Mouse (Mus musculus) inflammation-experienced regulatory T-cells, adult 6 months (primary cell): ENCODE results near the gene Phf23. TPM values are rescaled to one million over a fixed set of nuclear protein-coding genes. Genes with fewer than 3 reads are reported as not detected.
A peak's percentile ranks its signal among the peaks of the same experiment; 100 is the strongest.
"Not testable (repeated sequence)": the region's sequence is repeated elsewhere in the genome, so short reads cannot be mapped to it uniquely, and the experiment has no call there.

Source experiments
- ATAC-seq: one replicate; pipeline ENCODE4 v1.8.0; 2017
- polyA plus RNA-seq, 3 experiments: library from polyadenylated mRNA; unstranded; fragments of 100-300 nt; shearing (Covaris generic); gene quantifications; one replicate each; pipeline ENCODE4 v1.2.1; 2017

The Phf23 gene
- polyA plus RNA-seq, 3 experiments from 2014 or later = 32.7 to 38.3 (median 36.0) TPM

DNA sequence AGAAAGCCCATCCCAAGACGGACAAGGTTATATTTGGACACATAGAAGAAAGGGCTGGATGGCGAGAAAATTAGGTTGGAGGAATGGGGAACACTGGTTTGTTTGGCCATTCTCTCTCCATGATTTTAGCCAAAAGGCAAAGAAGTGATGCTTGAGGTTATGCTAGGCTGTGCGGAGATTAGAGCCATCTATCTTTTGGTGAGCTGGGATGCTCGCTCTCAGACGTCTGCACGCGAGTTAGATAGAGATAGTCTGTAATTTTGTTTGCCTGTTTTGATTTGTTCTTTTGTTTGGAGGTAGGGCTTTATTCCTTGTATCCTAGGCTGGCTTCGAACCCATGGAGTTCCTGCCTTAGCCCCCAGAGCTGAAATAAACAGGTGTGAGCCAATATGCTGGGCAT is 5.6 kb downstream of the Phf23 start:
- ATAC-seq = no peak

DNA sequence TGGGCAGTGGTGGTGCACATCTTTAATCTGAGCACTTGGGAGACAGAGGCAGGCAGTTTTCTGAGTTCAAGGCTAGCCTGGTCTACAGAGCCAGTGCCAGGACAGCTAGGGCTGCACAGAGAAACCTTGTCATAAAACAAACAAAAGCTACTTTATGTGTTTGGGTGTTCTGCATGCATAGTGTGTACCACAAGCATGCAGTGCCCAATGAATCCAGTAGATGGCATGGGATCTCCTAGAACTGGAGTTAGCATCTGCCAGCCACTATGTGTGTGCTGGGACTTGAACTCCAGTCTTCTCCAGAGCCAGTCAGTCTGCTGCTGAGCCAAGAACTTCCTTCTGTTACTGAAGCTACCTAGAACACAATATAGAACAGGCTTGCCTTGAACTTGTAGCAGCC is 6.3 kb downstream of the Phf23 start:
- no peak for ATAC-seq

DNA sequence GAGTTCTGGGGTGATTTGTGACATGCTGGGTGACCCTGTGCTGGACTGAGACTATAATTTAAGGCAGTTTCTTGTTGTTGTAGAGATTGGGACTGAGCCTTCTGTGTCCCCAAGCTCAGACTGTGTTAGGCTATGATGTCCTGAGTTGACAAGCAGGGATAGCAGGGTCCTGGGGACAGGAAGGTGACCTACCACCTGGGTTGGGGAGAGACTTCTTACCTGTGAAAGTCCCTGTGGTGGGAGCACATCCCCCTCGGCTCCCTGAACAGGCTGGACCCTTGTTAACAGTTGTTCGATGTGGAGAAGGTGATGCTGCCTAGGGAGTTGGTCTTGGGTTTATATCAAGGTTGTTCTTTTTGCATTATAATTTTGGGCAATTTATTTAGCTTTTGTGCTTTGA is 6.9 kb downstream of the Phf23 start:
- ATAC-seq = no peak

DNA sequence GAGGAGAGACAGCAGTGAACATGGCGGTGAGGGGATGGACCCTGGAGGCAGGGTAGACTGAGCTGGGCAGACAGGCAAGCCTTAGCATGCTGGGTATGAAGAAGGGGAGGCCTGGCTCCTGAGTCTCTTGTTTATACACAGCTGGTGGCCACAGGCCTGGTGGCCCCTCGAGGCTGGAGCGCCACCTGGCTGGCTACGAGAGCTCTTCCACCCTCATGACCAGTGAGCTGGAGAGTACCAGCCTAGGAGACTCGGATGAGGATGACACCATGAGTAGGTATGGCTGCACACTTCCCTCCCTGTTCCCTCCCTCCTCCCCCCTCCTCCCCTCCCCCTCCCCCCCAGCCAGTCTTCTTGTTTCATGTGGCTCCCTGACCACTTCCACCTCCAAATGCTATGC is 9.9 kb downstream of the Phf23 start:
- peak; percentile 43 for ATAC-seq

DNA sequence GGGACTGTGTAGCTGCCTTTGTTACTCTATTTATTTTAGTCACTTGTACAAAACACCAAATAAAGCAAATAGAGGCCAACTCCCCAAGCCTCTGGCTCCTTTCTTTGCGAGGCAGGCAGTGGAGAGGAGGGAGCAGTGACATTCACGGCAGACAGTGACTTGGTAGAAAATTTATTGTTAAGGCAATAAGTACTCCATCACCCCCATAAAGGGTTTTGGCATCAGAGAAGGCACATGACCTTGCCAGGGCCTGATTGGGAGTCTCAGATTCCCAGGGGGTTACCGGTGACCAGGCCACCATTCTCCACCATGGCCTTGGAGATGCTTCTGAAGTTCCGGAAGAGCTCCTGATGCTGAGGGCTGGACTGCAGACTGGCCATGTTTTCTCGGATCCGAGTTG is 14.5 kb downstream of the Phf23 start:
- no peak for ATAC-seq

DNA sequence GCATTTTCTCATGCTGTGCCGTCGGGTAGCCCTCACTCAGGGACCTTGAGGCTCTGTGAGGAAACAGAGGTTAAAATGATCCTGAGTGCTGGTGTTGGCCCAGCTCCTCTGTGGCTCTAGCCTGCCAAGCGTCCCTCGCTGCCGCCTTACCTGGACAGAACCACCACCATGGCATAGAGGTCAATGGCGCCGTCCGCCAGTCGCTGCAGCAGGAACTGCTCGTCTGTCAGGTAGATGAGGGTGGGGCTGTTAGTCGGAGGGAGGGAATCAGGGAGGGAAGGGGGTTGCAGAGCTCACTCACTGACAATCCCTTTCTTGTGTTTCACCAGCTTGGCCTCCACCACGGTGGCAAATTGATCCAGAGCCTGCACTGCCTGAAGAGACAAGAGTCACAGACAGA is 15.0 kb downstream of the Phf23 start:
- no peak for ATAC-seq

DNA sequence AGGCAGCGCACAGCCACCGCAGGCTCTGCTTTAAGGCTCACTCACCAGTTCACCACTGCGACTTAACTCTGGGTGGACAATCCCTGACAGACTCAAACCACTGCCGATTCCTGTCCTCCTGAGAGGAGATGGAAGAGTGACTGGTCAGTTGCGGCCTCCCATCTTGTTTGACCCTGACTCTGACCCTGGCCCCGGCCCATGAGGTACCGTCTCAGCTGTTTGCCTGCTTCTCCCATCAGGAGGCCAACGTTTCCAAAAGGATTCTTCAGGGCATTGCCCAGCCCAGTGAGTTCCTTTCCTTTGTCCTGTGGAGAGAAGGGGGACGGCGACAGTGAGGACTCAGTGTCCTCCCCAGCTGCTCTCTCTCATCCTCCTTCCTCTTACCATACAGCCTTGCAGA is 15.4 kb downstream of the Phf23 start:
- ATAC-seq = no peak

DNA sequence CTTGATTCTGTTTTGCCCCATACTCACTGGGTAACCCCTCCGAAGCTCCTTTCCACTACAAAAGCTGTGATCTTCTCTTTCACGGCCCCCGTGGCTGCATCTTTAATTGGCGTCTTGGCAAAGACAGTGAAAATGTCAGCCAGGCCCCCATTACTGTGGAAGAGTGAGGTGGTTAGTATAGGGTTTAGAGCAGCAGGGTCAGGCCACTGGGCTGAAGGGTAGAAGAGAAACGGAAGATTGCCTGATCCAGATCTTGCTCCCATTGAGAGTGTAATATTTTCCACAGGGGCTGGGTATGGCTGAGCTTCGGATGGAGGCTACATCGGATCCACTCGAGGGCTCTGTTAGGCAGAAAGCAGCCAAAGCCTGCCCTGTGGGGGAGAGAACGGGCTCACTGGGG is 17.4 kb downstream of the Phf23 start:
- ATAC-seq = no peak

DNA sequence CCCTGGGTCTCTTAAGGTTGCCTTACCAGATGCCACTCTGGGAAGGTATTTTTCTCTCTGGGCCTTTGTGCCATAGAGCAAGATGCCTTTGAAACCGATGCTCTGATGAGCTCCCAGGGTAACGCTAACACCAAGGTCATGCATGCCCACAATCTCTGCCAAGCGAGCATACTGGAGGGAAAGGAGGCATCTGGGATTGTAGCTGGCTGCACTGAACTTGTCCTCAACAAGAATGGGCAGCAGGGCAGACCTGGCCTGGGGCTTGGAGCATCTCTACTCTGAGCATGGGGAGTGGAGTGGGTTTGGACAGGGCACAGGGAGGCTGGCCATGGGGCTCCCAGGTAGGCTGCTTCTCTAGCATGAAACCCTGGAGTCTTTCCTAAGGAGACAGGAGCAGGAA is 17.8 kb downstream of the Phf23 start:
- no peak for ATAC-seq

DNA sequence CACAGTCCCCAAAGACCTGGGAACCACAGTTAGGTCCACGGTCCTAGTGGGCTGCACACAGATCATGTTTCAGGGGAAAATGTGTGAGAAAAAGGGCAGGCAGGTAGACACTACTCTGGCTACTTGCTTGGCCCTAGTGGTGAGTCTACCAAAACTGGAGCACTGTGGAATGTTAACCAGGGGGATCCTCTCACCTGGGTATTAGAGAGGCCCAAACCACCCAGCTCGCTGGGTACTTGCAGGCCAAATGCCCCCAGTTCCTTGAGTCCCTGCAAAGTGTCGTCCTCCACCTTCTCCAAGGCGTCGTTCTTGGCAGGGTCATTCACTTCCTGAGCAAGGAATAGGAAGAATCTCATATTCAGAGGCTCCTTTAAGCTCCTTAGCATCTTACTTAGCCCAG is 18.5 kb downstream of the Phf23 start:
- no peak for ATAC-seq

DNA sequence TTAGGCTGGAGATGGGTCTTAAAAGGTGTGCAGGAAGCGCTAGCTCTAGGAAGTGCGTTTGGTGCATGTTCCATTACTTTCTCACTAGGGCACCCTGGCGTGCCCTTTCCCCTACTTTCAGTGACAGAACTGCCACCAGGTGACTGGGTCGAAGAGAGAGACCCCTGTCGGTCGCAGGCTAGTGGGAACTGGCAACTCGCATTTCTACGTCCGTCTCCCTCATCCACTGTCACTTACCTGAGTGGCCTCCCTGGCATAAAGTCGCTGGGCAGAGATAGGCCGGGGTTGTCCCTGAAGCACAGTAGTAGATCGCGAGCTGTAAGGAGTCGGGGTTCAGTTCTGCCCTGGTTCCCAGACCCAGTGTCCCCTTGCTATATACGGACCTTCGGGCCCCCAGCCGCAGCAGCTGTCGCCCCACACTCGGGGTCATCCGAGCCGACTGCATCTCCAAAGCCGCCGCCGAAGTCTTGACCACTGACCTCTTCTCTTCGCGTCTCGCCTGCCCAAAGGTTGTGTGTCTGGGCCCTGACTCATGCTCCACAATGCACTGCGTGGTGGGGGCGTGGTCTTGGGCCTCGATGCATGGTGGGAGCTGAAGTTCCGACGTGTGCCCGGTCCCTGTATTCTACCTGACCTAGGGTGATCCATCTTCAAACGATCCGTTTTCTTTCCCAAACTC is 19.4 kb downstream of the Phf23 start, which contains the start of gene Acadvl:
Gene Acadvl (minus strand): TSS at position 532 of the 679 bp plus-strand sequence.
- ATAC-seq = peak; percentile 78

DNA sequence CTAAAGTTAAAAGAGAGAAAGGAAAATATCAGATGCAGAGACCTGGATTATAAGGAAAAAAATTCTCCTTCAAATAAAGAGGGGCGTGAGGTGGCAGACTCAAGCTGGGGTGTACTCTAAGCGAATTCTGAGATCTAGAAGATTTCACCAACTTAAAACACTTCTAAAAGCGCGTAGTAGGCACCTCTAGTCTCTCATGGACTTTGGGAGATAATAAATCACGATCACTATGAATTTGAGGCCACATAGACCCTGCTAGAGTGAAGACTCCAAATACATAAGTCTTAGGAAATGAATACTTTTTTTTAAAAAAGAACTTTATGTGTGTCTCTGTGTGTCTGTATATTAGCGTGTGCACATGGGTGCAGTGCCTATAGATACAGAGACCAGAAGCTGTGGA is 20.1 kb downstream of the Phf23 start:
- no peak for ATAC-seq

DNA sequence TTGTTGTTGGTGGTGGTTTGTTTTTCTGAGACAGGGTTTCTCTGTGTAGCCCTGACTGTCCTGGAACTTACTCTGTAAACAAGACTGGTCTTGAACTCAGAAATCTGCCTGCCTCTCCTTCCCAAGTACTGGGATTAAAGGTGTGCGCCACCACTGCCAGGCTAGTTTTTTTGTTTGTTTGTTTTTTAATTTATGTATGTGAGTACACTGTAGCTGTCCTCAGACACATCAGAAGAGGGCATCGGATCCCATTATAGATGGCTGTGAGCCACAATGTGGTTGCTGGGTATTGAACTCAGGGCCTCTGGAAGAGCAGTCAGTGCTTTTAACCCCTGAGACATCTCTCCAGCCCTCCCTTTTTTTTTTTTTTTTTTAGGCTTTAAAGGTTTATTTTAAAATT is 20.6 kb downstream of the Phf23 start:
- not testable (repeated sequence) for ATAC-seq

DNA sequence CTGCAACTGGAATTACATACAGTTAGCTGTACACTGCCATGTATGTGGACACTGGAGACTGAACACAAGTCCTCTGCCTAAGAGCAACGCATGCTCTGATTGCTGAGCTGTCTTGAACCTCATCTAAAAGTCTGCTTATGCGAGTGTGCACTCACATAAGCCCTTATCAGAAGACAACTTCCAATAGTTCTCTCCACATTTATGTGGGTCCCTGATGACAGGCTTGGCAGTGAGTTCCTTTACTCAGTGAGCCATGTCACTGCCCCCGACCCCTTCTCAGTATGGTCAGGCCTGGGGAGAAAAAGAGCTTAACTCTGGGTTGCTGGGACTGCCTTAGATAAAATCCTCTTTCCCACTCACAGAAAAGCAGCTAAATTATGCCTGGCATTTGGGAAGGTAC is 21.1 kb downstream of the Phf23 start, which contains the start of gene Dlg4:
Gene Dlg4 (plus strand): TSS at position 274 of the 400 bp plus-strand sequence.
- no peak for ATAC-seq

DNA sequence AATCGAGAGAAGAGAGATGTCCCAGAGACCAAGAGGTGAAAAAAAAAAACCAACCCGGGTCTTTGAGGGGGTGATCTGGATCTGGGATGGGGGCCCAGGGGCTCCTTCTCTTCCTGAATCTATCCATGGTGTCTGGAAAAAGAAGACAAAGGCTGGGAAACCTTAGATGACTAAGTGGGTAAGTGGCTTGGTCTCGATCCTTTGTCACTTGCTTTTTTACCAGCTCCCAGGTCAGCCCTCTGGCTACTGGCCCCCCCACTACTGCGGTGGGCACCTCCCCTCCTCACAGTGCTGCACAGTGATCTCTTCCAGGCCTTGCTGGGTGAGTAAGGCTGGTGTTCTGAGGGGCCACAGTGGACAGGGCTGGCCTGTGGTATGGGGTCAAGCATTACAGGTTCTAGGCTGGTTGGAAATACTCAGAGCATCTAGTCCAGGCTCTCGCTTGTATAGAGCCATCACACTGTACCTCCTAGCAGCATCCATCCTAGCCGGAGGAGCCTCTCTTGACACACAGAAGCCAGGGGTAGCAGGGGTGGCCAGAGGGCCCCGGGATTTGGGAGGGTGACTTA is 21.7 kb downstream of the Phf23 start:
- no peak for ATAC-seq

DNA sequence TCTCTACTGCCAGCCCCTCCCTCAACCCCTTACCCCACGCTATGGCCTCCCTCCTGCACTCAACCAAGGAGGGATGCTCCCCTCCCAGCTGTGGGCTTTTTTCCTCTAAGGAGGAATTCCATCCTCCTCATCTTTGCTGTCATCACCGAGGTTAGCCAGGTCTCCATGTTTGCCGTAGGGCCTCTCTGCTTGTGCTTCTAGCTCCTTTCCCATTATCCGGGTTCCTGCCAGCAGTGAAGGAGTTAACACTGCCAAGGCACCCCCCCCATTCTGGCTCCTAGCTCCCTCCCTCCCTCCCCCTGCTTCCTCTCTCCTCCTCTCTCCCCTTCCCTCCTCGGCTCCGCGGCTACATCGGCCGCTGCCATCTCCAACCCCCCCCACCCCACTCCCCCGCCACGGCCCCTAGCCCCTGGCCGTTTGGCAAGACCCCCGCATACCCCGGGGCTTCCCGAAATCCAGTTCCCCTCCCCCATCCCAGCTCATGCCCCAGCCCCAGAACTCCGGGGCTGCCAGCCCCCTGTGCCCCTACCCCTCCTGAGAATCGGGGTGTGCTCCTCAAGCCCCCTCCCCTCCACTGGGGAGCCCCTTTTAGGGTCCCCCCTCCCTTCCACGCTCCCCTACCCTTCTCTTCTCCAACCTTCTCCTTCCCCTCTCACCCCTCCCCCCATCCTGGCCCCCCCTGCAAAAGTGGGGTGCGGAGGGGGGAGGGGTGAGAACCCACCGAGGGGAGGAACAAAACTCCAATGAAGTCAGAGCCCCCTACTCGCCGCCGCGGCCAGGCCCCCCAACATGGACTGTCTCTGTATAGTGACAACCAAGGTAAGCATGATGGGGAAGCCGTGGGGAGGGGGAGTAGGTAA is 22.8 kb downstream of the Phf23 start:
- ATAC-seq = no peak

DNA sequence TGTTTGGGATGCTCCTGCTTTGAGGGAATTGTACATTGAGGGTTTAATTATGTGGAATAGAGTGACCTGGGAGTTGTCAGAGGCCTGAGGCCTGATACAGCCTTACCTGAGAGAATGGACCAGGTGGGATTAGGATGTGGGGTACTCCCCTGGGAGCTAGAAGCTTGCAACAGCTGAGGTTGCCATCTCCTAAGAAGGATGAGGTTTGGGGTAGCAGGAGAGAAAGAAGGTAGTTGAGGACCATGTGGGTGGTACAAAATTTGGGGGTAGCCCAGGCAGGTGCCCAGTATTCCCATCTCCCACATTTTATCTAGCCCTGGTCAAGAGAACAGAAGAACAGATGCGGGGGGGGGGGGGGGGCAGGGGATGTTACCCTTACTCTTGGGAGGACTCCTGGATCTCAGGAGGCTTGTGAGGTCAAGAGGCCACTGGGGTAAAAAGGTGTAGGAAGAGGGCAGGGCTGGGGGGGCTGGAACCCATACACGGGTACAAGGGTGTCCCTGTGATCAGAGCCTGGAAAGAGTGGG is 24.0 kb downstream of the Phf23 start:
- no peak for ATAC-seq

DNA sequence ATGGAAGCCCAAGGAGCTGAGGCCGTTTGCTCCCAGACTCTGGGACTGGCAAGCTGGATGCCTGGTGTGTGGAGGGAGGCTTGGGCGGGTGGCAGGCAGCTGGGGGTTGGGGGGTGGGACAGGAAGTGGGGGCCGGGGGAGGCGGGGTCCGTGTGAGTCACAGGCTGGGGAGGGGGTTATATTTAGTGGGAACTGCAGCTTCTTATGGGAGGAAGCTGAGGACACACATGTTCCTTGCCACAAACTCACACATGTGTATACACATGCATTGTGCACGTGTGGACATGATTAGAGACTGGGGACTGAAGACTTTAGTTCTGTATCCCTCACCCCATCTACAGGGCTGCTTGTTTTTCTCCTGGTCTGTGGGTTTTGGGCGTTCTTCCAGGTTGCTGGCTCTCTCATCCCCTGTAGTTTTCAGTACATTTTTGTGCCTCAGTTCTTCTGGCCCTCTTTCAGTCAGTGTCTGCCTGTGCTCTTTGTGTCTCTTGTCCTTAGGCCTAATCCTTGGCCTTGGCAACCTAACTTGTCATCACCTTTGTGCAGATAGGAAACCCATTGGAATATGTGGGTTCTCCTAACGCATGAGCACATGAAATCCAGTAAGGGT is 24.6 kb downstream of the Phf23 start:
- no peak for ATAC-seq

DNA sequence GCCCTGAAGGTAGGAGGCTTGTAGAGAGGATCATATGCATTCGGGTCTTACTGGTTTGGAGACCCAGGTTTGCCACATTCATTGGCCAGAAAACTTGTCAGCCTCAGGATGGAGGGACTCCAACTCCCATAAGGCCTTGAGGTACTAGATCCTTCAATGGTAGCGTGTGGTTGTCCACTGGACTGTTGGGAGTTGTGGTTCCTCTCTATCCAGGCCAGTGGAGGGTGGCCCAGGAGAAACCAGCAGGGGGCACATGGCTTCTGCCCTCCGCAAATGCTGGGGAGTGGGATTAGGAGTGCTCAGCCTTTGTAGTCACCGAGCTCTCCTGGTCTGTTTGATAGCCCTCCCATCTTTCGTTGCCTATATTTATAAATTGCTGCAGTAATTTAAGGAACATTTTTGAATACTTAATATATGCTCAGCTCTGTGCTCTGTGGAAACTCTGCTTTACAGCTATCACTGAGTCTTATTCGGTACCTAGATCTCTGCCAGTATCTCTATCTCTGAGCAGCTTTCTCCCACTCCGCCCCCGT is 25.2 kb downstream of the Phf23 start:
- ATAC-seq = peak; percentile 77

DNA sequence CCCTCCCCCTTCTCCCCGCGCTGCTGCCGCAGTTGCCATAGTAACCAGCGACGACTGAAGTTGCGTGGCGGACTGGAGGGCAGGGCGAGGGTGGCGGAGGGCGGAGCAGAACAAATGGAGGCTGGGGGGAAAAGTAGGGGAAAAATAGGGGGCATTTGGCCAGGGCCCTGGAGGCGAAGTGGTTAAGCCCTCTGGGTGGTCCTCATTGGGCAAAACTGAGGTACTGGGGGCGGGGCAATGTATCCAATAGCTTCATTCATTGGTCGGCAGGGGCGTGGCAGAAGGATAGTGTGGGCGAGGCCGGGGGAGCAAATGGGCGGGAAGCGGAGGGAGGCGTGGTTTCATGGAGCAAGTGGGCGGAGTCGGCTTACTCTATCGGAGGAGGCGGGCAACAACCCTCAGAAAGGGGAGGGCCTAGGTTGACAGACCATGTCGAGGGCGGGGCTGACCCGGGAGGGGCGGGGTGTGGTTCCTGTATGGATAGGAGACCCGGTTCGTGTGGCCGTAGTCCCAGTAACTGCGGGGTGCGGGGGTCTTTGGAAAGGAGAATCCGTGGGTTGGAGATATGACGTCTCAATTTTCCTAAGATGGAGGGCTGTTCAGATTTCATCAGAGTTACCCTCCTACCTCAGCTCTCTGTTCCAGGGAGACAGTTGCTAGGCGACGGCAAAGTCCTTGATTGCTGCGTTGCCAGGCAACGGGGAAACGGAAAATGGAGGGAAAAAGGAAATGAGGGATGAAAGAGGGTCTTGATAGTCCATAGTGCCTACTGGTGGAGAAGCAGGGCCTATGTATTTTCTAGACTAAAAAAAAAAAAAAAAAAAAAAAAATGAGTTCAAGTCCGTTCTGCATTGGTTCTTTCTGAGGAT is 25.9 kb downstream of the Phf23 start:
- peak; percentile 69 for ATAC-seq

DNA sequence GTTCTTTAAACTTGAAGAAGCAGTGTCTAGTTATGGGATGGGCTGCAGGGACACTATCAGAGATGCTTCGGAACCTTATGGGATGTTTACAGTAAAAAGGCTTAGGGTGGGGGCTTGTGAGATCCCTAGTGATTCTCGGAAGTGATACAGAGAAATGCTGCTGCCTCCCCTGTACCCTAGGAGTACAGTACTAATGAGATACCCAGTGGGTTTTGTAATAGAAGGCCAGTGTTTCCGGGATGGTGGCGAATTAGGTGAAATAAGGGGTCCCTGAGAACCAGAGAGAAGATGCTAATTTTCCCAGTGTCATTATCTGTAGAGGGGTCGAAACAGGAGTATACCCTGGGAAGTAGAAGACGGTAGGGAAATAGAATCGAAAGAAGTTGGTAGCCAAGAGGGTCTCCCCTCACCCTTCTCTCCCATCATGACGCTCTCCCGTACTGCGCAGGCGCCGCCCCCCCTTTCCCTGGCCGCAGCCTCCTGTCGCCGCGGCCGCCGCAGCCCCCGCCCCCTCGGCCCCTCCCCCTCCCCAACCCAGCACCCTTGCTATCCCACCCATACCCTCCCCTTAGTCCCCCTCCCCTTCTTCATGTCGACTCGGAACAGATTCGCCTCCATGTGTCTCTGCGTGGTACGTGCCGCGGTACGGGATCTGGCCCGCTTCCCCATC is 28.0 kb downstream of the Phf23 start:
- ATAC-seq = no peak
